Mouse (Mus musculus) heart, embryonic 16.5 days (tissue): ENCODE measurements around the gene Pcgf5. TPM values are rescaled to one million over a fixed set of nuclear protein-coding genes. Genes with fewer than 3 reads are reported as not detected.

ENCODE experiments used
- ATAC-seq: fragments of 200-750 bp; cut with Nextera tagmentation; replicated peaks from 2 replicates; pipeline ENCODE4 v1.8.0; 2017; ENCODE audit warnings: moderate number of reproducible peaks; ENCODE audit not compliant: insufficient read depth, low FRiP score; ENCODE audit errors: extremely low read depth
- H3K27ac ChIP-seq: fragments of 300-500 bp; sonication (generic); 2 replicates; pipeline ENCODE4 v1.5.1; 2014; ENCODE audit warnings: mild to moderate bottlenecking, low read length, control low read depth, moderate library complexity
- H3K27me3 ChIP-seq: fragments of 300-500 bp; sonication (generic); 2 replicates; pipeline ENCODE4 v1.6.1; 2014; ENCODE audit warnings: low read length, mixed read lengths; ENCODE audit not compliant: control insufficient read depth, insufficient read depth
- H3K36me3 ChIP-seq: fragments of 300-500 bp; sonication (generic); 2 replicates; pipeline ENCODE4 v1.6.1; 2014; ENCODE audit not compliant: control insufficient read depth, insufficient read depth
- H3K4me1 ChIP-seq: fragments of 300-500 bp; sonication (generic); 2 replicates; pipeline ENCODE4 v1.6.1; 2014; ENCODE audit warnings: low read length, mixed read lengths; ENCODE audit not compliant: control insufficient read depth, insufficient read depth
- H3K4me2 ChIP-seq: fragments of 300-500 bp; sonication (generic); 2 replicates; pipeline ENCODE4 v1.6.1; 2014; ENCODE audit warnings: low read depth, mild to moderate bottlenecking, control low read depth, low read length
- H3K4me3 ChIP-seq: fragments of 300-500 bp; sonication (generic); 2 replicates; pipeline ENCODE4 v1.5.1; 2014; ENCODE audit warnings: mild to moderate bottlenecking, control low read depth, low read length
- H3K9ac ChIP-seq: fragments of 300-500 bp; sonication (generic); 2 replicates; pipeline ENCODE4 v1.6.1; 2014; ENCODE audit warnings: low read length, control low read depth
- H3K9me3 ChIP-seq: fragments of 300-500 bp; sonication (generic); replicated peaks from 2 replicates; pipeline ENCODE4 v1.6.1; 2016; ENCODE audit warnings: low read length; ENCODE audit not compliant: control insufficient read depth
- WGBS: fragments of 180-500 bp; shearing (Covaris S2); extraction: QIAGEN DNeasy Blood & Tissue Kit; methylation state at CpG from one replicate; pipeline ENCODE4 v1.1.7; 2014; 5-methylcytosine and 5-hydroxymethylcytosine counted together
- polyA plus RNA-seq: library from polyadenylated mRNA; unstranded; fragments of >200 nt; fragmentation: Nextera tagmentation; extraction: Ambion mirVana; gene quantifications from 2 replicates; pipeline ENCODE4 v1.2.1, GENCODE M21; 2015

Pcgf5 gene
- polyA plus RNA-seq, 1 experiment from 2014 or later = 72.4 TPM

- H3K27ac ChIP-seq = peak overlapping the region; percentile 90
- under 1% methylated on average over 48 of the region's 53 CpGs for WGBS
- H3K4me3 ChIP-seq = peak overlapping the region; percentile 90
- H3K9ac ChIP-seq = peak overlapping the region; percentile 91
- H3K4me1 ChIP-seq = peaks cover 17% of the 10 kb centered on the region
- no peaks in the 10 kb centered on the region for H3K27me3 ChIP-seq
- peak overlapping the region; percentile 76 for H3K4me2 ChIP-seq
- peak; percentile 99 for ATAC-seq
- peaks cover 7% of the 10 kb centered on the region; the same call in 1 of the 2 replicates for H3K36me3 ChIP-seq
- peaks cover 2% of the 10 kb centered on the region; the same call in 1 of the 2 replicates for H3K9me3 ChIP-seq
These were observed 61.3 kb downstream of the Pcgf5 start for GRCm38 (mm10) chr19:36409280-36409860.

- peaks cover 7% of the 10 kb centered on the region; the same call in 1 of the 2 replicates for H3K36me3 ChIP-seq
- H3K9ac ChIP-seq = peak overlapping the region; percentile 91
- H3K27me3 ChIP-seq = no peaks in the 10 kb centered on the region
- ATAC-seq = no peak; the same call in 1 of the 2 replicates
- under 1% methylated on average over 60 of the region's 82 CpGs for WGBS
- peak overlapping the region; percentile 76 for H3K4me2 ChIP-seq
- peaks cover 17% of the 10 kb centered on the region for H3K4me1 ChIP-seq
- peaks cover 2% of the 10 kb centered on the region; the same call in 1 of the 2 replicates for H3K9me3 ChIP-seq
- peak overlapping the region; percentile 90 for H3K4me3 ChIP-seq
- peak overlapping the region; percentile 90 for H3K27ac ChIP-seq
These were observed 61.8 kb downstream of the Pcgf5 start for GRCm38 (mm10) chr19:36409861-36410392.

DNA sequence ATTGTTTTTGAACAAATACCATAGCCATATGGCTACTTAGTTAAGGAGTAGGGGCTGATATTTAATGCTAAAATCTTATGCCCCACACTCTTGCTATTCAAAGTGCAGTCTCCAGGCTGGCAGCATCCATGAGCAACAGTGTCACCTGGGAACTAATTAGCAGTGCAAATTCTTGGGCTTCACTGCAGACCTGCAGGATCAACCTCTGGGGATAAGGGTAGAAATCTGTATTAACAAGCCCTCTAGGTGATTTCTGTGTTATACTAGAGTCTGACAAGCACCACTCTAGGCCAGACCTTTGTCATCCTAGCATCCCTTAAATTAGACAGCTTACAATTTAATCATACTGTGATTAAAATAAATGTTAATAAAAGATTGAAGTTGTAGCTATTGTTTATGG is 71.8 kb downstream of the Pcgf5 start:
- no peak for ATAC-seq
- Histone ChIP-seq H3K27me3 (no peaks in the 10 kb centered on the region), H3K4me3 (no peak overlapping the region), H3K27ac (no peak overlapping the region), H3K4me1 (no peaks in the 10 kb centered on the region), H3K4me2 (no peak overlapping the region), H3K9ac (no peak overlapping the region), H3K9me3 (no peaks in the 10 kb centered on the region), H3K36me3 (0 out of 2 replicates have a peak, but pooled peaks cover 3% of the 10 kb centered on the region)

DNA sequence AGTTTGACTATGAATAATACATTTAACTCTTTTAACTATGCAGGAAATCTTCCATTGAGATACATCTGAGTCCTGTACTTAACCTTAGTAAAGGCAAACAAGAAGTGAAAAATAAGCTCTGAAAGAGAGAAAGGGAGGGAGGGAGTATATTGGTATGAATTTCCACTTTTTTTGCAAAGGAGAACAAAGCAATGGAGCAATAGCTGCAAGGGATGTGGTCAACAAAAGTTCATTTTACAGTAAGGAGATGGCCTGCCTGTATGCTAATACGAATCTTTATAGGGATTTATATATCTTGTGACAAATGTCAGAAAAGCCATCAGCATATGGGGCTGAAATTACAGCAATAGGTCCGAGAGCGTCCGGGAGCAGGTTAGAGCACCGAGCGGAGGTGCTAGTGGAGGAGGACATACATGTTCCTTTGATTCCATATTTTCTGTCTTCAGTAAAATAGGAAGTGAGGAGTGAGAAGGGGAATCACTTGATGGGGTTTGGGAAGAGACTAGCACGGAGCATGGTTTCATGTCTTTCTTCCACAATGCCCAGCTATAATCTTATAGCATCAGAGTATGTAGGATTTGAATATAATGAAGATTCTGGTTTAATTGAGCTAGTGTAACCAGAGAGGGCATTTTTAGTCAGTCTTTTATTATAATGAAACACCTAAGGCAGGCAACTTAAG is 79.2 kb downstream of the Pcgf5 start:
- Histone ChIP-seq H3K4me3 (no peak overlapping the region), H3K4me2 (no peak overlapping the region), H3K4me1 (no peaks in the 10 kb centered on the region), H3K36me3 (no peaks in the 10 kb centered on the region), H3K9ac (no peak overlapping the region), H3K27me3 (no peaks in the 10 kb centered on the region), H3K9me3 (no peaks in the 10 kb centered on the region), H3K27ac (no peak overlapping the region)
- WGBS = 94% methylated on average over 7 of the region's 7 CpGs
- ATAC-seq = no peak

DNA sequence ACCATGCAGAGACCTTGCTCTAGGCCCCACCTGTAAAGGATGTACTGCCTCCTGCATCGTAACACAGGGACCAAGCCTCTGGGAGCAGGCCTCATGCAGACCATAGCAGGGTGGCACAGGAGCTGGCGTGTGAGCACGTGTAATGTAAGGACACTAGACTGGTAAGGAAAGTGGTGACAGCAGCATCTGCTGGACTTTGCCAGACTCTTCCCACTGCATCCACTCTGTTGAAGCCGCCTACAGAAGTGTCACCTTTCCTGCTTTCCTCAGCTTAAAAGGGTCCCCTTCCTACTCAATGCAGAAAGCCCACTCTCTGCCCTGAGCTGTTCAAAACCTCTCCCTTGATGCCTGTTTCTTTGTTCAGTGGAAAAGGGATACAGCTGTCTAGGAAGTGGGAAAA is 80.0 kb downstream of the Pcgf5 start:
- Histone ChIP-seq H3K36me3 (no peaks in the 10 kb centered on the region; the same call in 1 of the 2 replicates), H3K27me3 (no peaks in the 10 kb centered on the region), H3K9ac (no peak overlapping the region), H3K4me3 (no peak overlapping the region), H3K4me1 (peaks cover 4% of the 10 kb centered on the region; the same call in 1 of the 2 replicates), H3K4me2 (no peak overlapping the region), H3K27ac (no peak overlapping the region), H3K9me3 (no peaks in the 10 kb centered on the region)
- WGBS = 78% methylated on average over 4 of the region's 4 CpGs
- no peak for ATAC-seq

GRCm38 (mm10) chr19:36429354-36429753 is 81.2 kb downstream of the Pcgf5 start:
- WGBS = 96% methylated on average over 1 of the region's 1 CpGs
- H3K9ac ChIP-seq = no peak overlapping the region
- H3K4me1 ChIP-seq = peaks cover 10% of the 10 kb centered on the region; the same call in 1 of the 2 replicates
- H3K27ac ChIP-seq = no peak overlapping the region
- H3K4me3 ChIP-seq = no peak overlapping the region
- no peak for ATAC-seq
- H3K27me3 ChIP-seq = no peaks in the 10 kb centered on the region
- no peaks in the 10 kb centered on the region for H3K9me3 ChIP-seq
- H3K4me2 ChIP-seq = no peak overlapping the region
- no peaks in the 10 kb centered on the region; the same call in 1 of the 2 replicates for H3K36me3 ChIP-seq

- H3K4me3 ChIP-seq = no peak overlapping the region
- no peak for ATAC-seq
- no peak overlapping the region for H3K4me2 ChIP-seq
- H3K27ac ChIP-seq = no peak overlapping the region
- H3K9me3 ChIP-seq = no peaks in the 10 kb centered on the region
- no peaks in the 10 kb centered on the region for H3K27me3 ChIP-seq
- no peak overlapping the region for H3K9ac ChIP-seq
- 38% methylated on average over 3 of the region's 3 CpGs for WGBS
- H3K4me1 ChIP-seq = peaks cover 10% of the 10 kb centered on the region; the same call in 1 of the 2 replicates
- H3K36me3 ChIP-seq = peaks cover 2% of the 10 kb centered on the region; the same call in 1 of the 2 replicates
These were observed 85.1 kb downstream of the Pcgf5 start for GRCm38 (mm10) chr19:36433161-36433560.

DNA sequence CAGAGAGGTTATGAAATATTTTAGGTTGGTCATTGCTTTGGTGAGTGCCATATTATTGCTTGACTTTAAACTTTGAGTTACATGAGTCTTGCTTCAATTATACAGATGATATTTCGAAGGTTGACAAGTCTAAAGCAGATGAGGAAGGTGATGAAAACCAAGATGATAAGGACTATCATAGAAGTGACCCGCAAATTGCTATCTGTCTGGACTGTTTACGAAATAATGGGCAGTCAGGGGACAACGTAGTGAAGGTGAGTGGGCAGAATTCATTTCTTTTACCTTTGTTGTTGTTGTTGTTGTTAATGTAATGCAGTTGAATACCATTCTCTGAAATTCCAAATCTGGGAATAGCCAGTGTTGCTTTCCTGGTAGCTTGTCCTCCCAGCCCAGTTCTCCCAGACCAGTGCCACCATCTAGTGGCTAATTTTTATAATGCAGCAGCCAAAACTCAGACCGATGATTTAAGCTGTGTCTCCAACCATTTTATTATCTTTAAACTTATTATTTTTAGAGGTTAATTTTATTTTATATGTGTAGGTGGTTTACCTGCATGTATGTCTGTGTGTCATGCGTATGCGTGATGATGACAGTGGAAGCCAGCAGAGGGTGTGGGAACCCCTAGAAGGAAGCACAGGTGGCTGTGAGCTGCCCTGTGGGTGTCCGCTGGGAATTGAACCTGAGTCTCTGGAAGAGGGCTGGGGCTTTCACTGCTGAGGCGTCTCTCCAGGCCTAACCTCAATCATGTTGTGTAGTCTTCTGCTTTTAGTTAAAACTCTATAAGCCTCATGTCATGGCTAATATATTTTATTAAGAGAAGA is 92.0 kb downstream of the Pcgf5 start:
- 46% methylated on average over 9 of the region's 9 CpGs for WGBS
- 0 out of 2 replicates have a peak, but pooled peaks cover 2% of the 10 kb centered on the region for H3K36me3 ChIP-seq
- no peak for ATAC-seq

More for the DNA sequence above, 92.0 kb downstream of the Pcgf5 start:
- Histone ChIP-seq H3K27ac (no peak overlapping the region), H3K9ac (no peak overlapping the region), H3K27me3 (no peaks in the 10 kb centered on the region), H3K4me2 (no peak overlapping the region), H3K4me1 (peaks cover 3% of the 10 kb centered on the region; the same call in 1 of the 2 replicates), H3K4me3 (no peak overlapping the region), H3K9me3 (no peaks in the 10 kb centered on the region)
